Mouse (Mus musculus) adrenal gland, adult 8-10 months (tissue): Measurements from ENCODE around the gene 3110009E18Rik. TPM values are rescaled to one million over a fixed set of nuclear protein-coding genes. Genes with fewer than 3 reads are reported as not detected.

Experiments
- DNase-seq: peaks from one replicate; pipeline ENCODE4 v3.0.0; 2022
- total RNA-seq, 4 experiments: library from RNA; stranded (reverse); gene quantifications; 2 replicates each; pipeline ENCODE4 v1.2.4; 2022

3110009E18Rik gene
- total RNA-seq, 4 experiments from 2014 or later, result 8.8 to 14.1 (median 11.2) TPM

DNA sequence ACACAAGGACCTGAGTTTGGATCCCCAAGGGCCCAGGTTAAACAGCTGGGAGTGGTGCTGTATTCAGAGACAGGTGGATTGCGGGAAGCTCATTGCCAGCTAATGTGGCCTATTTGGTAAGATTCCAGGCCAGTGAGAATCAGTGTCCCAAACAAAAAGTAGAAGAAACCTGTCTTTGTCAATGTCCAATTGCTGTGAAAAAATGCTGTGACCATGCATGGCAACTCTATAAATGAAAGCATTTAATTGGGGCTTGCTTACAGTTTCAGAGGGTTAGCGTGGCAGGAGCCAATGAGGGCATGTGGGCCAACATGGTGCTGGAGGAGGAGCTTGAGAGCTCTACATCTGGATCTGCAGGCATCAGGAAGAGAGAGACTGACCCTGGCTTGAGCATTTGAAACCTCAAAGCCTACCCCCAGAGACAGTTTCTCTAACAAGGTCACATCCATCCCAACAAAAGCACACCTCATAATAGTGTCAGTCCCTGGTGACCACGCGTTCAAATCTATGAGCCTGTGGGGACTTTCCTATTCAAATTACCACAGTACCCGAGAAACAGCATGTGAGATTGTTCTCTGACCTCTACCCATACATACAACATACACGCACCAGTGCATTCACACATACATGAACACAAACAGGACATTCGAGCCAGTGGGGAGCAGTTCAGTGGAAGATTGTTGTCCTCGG lies 24.7 kb downstream of the 3110009E18Rik start:
- no peak for DNase-seq

DNA sequence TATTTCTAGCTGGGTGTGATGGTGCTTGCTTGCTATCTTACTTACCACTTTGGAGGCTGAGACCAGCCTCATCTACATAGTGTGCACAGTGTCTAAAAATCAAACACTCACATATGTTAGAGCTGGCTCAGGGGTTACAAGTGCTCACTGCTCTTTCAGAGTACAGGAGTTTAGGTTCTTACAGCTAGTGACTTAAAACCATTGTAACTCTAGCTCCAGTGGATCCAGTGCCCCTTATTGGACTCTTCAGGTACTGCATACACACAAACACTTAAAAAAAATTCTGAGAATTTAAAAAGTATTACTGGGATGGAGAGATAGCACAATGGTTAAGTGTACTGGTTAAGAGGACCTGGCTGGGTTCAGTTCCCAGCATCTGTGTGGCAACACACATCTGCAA lies 26.0 kb downstream of the 3110009E18Rik start:
- DNase-seq, result no peak

DNA sequence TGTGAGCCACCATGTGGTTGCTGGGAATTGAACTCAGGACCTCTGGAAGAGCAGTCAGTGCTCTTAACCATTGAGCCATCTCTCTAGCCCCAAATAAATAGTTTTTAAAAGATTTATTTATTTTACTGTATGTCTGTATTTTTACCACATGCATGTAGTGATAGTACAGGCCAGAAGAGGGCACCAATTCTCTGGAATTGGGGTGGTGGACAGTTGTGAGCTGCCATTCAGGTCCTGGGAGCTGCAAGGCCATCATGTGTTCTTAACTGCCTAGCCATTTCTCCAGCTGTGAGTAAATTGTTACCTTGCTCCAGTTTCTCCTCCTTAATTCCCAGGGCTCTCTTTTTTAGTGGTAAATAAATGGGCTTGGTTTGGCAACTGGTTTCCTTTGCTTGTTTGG lies 33.2 kb downstream of the 3110009E18Rik start:
- no peak for DNase-seq

DNA sequence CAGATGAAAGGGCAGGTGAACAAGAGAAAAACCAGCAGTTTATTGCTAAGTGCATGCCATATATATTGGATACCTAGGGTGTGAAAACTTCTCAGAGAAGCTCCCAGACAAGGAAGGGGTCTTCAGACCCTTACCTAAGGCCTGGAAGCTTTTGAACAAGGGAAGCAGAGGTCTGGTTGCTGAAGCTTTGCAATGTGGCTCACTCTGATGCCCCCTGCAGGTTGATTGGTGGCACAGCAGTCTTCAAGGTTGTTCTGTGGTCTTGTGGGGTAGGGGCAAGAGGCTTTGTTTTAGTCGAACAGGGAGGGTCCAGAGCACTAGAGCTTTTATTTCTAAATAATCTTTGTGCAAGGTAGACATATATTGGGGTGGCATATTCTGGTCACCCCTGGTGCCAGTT lies 34.3 kb downstream of the 3110009E18Rik start:
- DNase-seq, result no peak

DNA sequence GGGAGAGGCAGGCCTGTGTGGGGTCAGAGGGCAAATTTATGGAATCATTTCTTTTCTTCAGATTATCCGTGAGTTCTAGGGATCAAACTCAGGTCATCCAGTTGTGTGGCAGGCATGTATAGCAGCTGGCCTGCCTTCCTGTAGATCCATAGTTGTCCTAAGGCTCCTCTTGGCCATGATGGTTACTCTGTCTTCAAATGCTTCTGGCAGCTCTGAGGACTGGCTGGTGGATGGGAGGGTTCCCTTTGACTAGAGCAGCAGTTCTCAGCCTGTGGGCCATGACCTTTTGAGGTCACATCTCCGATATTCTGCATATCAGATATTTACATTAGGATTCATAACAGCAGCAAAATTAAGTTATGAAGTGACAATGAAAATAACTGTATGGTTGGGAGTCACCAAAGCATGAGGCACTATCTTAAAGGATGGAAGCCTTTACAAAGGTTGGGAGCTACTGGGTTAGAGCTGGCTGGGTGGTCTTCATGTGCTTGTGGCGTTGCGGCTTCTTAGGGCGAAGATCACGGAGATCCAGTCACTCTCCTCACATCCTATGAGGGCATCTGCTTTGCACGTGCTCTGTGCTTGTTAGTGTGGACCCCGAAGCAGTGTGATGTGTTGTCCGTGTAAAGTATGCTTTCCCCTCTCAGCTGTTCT lies 37.6 kb downstream of the 3110009E18Rik start:
- DNase-seq, result no peak

DNA sequence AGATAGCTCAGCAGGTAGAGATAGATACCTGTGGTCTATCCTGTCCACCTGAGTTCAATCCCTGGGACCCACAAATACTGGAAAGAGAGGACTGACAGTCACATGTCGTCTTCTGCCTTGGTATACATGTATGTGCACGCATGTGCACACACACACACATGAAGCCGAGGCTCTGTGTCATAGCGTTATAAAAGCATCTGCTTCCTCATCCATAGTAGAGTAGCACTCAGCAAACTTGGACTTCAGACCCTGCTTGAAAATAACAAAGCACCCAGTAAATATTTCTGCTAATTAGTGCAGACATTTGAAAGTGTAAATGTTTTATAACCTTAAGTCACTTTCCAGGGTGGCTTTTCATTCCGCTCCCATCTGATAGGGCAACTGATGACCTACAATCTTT lies 40.5 kb downstream of the 3110009E18Rik start:
- DNase-seq, result no peak

DNA sequence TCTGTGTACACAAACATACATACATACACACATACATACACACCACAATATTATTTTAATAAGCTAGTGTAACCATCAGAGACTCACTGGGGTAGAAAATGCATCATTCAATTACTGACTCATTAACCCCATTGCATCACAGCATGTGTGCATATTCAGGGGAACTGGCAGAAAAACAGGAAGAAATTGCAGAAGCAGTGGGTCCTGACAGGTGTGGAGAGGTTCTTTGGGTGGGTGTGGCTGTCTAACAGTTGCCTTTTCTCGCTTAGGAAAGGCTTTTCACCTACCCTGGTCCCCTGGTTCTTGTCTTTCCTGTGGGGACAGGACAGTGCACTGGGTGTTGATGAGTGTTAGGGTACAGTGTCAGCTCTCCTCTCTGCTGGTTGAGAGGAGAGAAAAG lies 41.6 kb downstream of the 3110009E18Rik start:
- DNase-seq, result no peak

DNA sequence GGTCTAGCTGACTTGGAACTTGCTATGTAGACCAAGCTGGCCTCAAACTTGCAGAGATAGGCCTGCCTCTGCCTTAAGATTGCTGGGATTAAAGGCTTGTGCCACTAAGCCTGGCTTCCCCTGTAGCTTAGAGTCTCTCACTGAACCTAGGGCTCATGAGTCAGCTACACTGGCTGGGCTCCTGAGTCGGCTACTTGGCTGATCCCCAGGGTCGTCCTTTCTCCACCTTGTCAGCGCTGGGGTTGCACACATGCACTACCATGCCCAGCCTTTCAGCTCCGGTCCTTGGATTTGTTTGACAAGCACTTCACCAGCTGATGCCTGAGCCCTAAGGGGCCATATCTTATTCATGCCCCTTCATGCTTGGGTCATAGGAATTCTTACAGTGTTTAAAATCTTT lies 47.0 kb downstream of the 3110009E18Rik start:
- DNase-seq, result peak; percentile 14

DNA sequence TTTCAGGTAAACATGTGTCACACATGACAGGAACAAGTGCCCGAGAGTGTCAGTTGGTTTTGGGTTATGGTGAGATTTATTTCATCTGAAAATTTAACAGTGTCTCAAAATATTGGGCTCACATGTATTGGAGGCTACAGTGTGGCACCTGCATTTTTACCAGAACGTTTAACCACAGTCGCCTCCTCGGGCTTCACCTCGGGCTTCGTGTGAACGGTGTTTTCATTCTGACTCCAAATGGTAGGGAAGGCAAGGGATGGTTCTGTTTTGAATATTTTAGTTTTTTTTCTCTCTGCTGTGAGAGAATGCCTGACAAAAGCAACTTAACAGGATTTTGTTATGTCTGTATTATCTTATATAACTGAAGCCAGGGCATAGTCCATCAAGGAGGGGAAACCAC lies 47.7 kb downstream of the 3110009E18Rik start:
- no peak for DNase-seq

DNA sequence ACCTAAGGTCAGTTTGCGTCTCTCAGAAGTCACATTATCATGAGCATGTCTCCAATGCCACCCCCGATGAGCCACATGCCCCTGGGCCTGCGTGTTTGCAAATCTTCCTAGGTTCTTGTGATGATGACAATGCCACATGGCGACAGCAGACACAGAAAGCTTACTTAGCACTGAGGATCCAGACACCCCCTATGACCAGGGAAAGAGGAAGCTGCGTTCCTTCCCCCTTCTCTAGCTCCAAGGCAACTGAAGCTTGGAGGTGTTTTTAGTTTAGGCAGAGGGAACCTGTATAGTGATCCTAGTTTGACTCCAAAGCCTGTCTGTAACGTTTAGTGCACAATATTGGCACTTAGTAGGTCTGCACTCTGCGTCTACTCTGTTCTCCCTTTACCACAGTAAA lies 49.3 kb downstream of the 3110009E18Rik start:
- no peak for DNase-seq

DNA sequence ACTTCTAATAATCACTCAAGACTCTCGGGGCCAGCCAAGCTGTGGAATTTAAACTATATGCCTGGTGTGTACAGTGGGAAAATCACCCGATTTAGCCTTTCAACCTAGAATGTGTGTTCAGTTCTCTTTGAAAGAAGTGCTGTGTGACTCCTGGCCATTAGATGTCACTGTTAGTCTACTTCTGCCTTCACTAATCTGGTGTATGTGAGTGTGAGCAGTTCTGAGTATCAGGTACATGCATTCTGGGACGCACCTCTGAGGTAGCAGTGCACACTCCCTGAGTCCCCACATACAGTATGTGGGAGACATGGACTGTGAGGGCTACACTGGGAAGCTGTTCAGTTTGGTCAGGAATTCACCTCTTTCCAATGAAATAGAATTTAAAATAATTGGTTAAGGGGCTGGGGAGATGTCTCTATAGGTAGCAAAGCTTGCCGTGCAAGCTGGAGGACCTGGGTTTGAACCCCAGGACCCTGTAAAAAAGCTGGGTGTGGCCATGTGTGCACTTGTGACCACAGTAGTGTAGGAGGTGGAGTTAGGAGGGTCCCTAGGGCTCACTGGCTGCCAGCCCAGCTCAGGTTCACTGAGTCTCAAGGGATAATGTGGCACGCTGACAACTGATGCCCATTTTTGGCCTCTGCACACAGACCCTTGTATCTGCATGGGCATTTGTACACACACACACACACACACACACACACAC lies 51.0 kb downstream of the 3110009E18Rik start:
- no peak for DNase-seq

DNA sequence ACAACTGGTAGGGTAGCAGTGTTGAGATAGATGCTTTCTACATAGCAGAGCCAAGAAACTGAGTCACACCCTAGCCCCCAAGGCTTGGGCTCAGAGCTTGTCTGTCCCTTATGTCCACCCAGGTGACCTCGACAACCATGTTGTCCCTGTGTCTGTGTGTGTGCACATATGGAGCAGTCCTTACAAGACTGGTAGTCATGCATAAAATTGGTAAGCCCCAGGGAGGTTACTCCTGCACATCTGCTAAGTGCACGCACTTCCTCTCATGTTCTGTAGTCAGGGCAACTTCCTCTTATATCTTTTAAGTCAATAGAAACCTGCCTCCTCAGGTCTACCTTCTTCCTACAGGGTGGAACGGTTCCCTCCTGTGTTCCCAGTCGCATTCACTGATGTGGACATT lies 54.0 kb downstream of the 3110009E18Rik start:
- no peak for DNase-seq

DNA sequence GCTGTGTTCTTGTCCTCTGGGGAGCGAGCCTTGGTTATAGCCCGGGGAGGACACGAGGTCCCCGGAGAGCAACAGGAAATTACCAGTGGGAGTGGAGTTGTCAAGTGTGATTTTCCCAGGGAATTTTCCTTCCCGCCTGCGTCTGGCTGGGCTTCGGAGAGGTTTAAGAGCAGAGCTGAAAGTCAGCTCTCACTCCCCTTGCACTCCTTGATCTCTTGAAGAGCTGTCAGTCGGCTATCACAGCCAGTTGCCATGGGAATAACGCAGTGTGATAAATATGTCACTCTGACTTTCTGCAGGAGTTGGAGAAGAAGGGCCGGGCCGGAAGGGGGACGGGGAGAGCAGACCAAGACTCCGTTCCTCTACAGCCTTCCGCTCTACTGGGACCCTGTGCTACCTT lies 55.3 kb downstream of the 3110009E18Rik start:
- DNase-seq, result no peak

DNA sequence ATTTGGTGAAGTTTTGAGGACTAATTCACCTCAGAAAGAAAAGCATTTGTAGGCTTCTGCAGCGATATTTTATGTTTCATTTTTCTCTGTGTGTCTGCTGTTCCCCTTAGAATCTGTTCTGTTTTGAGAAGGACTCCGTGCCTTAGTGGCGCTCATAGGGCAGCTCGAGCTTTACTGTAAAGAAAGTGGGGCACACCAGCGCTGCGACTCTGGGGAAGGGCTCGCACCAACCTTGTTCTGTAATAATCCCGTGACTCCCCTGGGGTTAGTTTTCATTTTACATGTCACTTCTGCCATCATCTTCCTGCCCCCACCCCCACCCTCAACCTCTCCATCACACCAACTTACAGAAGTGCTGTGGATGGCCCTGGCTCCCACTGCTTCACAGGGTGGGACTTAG lies 56.2 kb downstream of the 3110009E18Rik start:
- DNase-seq, result no peak

DNA sequence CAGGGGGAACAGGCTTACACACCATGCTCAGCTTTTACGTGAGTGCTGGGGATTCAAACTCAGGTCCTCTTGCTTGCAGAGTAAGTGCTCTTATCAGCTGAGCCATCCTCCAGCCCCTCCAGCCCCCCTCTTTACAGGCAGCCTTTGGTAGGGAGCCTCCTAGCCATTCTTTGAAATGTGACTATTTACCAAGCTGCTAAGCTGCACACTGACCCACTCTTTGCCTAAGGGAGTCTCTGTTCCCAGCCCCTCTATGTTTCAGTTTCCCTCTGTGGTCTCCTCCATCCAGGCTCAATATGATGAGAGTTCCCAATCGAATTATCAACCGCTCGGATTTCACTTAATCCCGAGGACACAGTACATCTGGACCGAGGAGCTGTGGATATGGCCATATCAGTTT lies 65.2 kb downstream of the 3110009E18Rik start:
- DNase-seq, result no peak

DNA sequence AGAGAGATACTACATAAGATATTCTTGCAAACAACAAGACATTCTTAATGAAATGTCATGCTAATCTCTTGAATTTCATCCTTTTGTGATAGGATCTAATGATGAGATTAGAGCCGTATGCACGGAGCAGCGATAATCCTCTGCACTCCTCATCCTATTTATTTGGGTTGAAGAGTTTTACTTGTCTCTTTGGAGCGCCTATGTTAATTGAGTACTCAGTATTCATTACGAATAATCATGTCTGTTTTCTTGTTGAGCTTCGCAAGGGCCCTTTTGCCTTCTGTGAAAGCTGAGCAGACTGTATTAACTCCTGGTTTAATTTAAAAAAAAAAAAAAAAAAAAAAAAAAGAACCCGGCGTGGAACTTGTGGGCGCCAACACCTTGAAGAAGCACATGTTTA lies 65.7 kb downstream of the 3110009E18Rik start:
- no peak for DNase-seq

DNA sequence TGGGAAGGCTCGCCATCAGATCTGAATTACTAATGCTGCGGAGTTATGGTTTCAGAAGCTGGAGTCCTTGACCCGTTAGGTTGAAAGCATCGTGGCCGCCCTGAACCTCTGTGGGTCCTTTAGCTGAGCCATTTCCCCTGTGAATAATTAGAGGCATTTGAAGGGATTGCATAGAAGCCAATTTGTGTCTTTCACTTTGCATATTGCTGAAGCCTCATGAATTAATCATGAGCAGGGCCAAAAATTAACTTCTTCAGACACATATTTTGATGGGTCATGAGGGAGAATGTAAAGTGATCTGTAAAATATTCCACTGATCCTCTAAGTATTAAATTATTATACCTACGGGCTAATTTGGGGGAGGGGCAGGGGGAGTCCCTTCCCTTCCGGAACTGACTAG lies 66.1 kb downstream of the 3110009E18Rik start:
- no peak for DNase-seq

DNA sequence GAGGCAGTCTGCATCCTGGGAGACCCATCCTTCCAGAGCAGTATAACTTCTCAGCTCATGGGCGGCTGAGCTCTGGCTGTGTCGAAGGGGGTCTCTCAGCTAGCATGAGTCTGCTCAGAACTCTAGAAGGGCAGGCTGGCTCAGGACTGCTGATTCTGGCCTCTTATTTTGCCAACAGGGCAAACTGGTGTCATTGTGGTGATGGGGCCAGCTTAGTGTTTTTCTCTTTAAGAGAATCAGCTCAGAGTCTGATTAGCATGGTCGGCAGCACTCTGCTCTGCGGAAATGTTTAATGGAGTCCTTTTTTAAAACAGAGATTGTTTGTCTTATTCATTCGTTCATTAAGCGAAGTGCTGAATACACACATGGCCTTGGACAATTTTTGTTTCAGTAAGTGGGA lies 68.2 kb downstream of the 3110009E18Rik start:
- DNase-seq, result no peak

DNA sequence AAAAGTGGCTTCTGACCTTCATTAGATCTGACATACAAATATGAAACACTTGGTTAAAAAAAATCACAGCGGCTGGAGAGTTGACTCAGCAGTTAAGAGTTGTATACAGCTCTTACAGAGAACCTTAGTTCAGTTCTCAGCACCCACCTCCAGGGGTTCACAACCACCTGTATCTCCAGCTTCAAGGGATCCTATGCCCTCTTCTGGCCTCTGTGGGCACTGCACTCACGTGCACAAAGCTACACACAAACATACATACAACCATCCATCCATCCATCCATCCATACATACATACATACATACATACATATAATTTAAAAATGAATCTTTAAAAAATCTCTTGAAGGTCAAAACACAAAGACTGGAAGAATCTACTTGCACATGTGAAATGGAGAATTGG lies 69.3 kb downstream of the 3110009E18Rik start:
- DNase-seq, result no peak

DNA sequence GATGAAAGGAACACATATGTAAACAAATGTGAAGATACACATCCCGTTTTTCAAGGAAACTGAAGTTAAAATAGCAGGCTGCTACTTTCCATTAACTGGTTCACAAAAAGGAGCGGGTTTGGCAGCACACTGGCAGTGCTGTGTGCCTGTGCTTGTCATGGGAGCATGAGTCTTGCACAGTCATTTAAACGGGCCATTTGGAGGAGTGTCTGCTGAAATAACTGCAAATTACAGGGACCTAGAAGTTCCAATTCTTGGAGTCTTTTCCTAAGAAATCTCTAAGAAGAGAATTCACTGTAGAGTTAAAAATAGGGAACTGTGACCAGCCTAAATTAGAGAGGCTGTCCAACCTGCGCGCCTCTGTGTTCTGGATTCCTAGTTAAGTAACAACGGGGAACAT lies 70.0 kb downstream of the 3110009E18Rik start:
- no peak for DNase-seq

DNA sequence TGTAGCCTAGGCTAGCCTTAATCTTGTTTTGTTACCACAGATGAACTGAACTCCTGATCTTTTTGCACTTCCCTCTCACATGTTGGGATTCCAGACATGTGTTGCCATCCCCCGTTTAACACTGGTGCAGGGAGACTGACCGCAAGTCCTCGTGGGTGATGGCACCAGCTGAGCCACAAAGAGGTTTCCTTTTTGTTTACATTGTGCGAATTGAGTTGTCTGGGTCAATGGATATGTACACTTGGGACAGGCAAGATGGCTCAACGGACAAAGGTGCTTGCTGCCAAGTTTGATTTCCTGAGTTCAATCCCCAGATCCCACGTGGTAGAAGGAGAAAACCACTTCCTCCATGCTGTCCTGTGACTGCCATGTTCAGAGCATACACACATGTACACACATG lies 71.3 kb downstream of the 3110009E18Rik start:
- no peak for DNase-seq

DNA sequence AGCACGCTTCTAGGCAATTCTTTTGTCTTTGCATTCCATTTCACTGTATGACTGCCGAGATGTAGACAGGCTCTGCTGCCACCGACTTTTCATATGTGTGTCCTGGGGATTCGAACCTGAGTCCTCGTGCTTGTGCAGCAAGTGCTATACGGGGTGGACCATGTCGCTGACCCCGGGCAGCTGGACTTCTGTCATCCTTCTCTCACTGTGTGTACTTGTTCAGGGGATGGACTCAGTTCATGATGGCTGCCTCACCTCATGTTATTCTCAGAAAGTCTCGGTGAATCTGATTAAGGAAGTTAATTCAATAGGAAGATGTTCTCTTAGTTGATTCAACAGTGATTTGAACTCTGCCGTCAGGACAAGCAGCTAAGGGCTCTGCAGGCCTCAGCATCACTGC lies 72.6 kb downstream of the 3110009E18Rik start:
- DNase-seq, result no peak

DNA sequence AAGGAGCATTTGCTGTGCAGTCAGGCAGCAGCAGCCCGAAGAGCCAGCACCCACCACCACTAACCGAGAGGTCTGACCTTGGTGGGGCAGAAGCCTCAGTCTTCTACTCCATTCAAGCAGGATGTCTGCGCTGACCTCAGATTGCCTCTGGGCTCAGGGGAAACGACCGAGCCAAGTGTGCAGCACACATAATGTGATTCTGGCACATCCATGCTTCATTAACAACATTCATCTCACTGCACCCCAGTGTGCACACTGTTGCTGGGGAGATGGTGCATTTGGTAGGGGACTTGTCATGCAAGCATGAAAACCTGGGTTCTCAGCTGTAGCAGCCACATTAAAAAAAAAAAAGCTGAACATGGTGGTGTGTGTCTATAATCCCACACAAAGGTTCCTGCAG lies 75.0 kb downstream of the 3110009E18Rik start:
- DNase-seq, result no peak

DNA sequence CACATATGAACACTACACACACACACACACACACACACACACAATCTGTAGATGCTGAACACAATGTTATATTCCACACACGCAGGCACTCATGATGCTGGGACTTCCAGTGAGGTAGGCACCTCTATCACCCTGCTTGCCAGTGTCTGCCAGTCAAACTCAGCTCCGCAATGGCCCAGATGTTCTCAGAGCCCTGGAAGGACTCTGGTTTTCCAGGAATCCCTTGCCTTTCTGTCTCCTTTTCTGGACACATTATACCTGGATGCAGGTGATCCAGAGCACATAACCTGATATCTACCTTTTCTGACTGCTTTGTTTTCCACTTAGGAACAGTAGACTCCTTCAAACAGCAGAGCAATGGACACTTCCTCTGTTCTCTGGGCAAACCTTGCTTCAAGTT lies 75.7 kb downstream of the 3110009E18Rik start:
- DNase-seq, result no peak
